Mouse (Mus musculus) cerebellum, adult 2 months (tissue): Measurements from ENCODE around the gene Arhgef3. TPM values are rescaled to one million over a fixed set of nuclear protein-coding genes. Genes with fewer than 3 reads are reported as not detected.

ENCODE experiments used
- DNase-seq, 2 experiments: peaks; one replicate each; pipeline ENCODE4 v3.0.0; 2021
- H3K27ac ChIP-seq: fragments of 200-500 bp; 2 replicates; pipeline ENCODE4 v1.5.1; 2012; ENCODE audit warnings: low read length, control low read depth, inconsistent platforms; ENCODE audit not compliant: insufficient read depth
- H3K27me3 ChIP-seq: fragments of 200-500 bp; 2 replicates; pipeline ENCODE4 v1.6.1; 2012; ENCODE audit warnings: inconsistent platforms, mild to moderate bottlenecking, low read length, moderate library complexity; ENCODE audit not compliant: control insufficient read depth, insufficient read depth
- H3K4me1 ChIP-seq: fragments of 200-500 bp; 2 replicates; pipeline ENCODE4 v1.6.1; 2011; ENCODE audit warnings: low read length; ENCODE audit not compliant: control insufficient read depth, insufficient read depth
- H3K4me3 ChIP-seq: fragments of 200-500 bp; replicated peaks from 2 replicates; pipeline ENCODE3; 2011; ENCODE audit warnings: mild to moderate bottlenecking, low read depth, low read length, control low read depth; ENCODE audit not compliant: insufficient read depth
- CTCF ChIP-seq: fragments of 200-500 bp; IDR thresholded peaks from 2 replicates; pipeline ENCODE4 v1.5.1; 2011; ENCODE audit warnings: low read depth, mild to moderate bottlenecking, control low read depth, low read length, moderate library complexity, borderline replicate concordance; ENCODE audit not compliant: insufficient read depth
- POLR2A ChIP-seq: fragments of 200-500 bp; IDR thresholded peaks from 2 replicates; pipeline ENCODE4 v1.6.1; 2011; ENCODE audit warnings: low read length, control low read depth, borderline replicate concordance; ENCODE audit not compliant: insufficient read depth
- WGBS: fragments of 180-500 bp; shearing (Covaris S2); methylation state at CpG from one replicate; pipeline ENCODE4 v1.1.7; 2018; 5-methylcytosine and 5-hydroxymethylcytosine counted together
- polyA plus RNA-seq: library from polyadenylated mRNA; depleted of rRNA; stranded (reverse); fragments of >200 nt; gene quantifications from 2 replicates; pipeline ENCODE4 v1.2.3, GENCODE M21; 2012

The Arhgef3 gene
- polyA plus RNA-seq, 1 experiment = 54.8 TPM

- H3K4me3 ChIP-seq = no peak overlapping the region
- 76% methylated on average over 7 of the region's 7 CpGs for WGBS
- no peak for TF ChIP-seq POLR2A
- TF ChIP-seq CTCF = no peak
- peaks cover 15% of the 10 kb centered on the region for H3K4me1 ChIP-seq
- H3K27me3 ChIP-seq = no peaks in the 10 kb centered on the region
- no peak for DNase-seq
- H3K27ac ChIP-seq = no peak overlapping the region
Observed at GRCm38 (mm10) chr14:27345051-27345885, 230.6 kb downstream of the Arhgef3 start.

- Histone ChIP-seq H3K27ac (no peak overlapping the region), H3K4me1 (peaks cover 17% of the 10 kb centered on the region), H3K27me3 (no peaks in the 10 kb centered on the region), H3K4me3 (no peak overlapping the region)
- no peak for DNase-seq
- no peak for TF ChIP-seq POLR2A
- WGBS = 38% methylated on average over 3 of the region's 3 CpGs
Observed at GRCm38 (mm10) chr14:27347224-27347623, 232.5 kb downstream of the Arhgef3 start.

GRCm38 (mm10) chr14:27347666-27348065 lies 233.0 kb downstream of the Arhgef3 start:
- peaks cover 15% of the 10 kb centered on the region for H3K4me1 ChIP-seq
- no peak overlapping the region for H3K27ac ChIP-seq
- H3K27me3 ChIP-seq = no peaks in the 10 kb centered on the region
- WGBS = 61% methylated on average over 5 of the region's 5 CpGs
- H3K4me3 ChIP-seq = no peak overlapping the region
- DNase-seq = no peak
- TF ChIP-seq CTCF = no peak
- TF ChIP-seq POLR2A = no peak

- Histone ChIP-seq H3K4me3 (no peak overlapping the region), H3K27ac (no peak overlapping the region), H3K27me3 (no peaks in the 10 kb centered on the region), H3K4me1 (peaks cover 18% of the 10 kb centered on the region)
- WGBS = 94% methylated on average over 2 of the region's 2 CpGs
- no peak for DNase-seq
- TF ChIP-seq POLR2A (no peak), CTCF (no peak)
Observed at GRCm38 (mm10) chr14:27348088-27348487, 233.4 kb downstream of the Arhgef3 start.

- H3K27me3 ChIP-seq = no peaks in the 10 kb centered on the region
- TF ChIP-seq POLR2A (no peak), CTCF (no peak)
- peaks cover 19% of the 10 kb centered on the region for H3K4me1 ChIP-seq
- 88% methylated on average over 4 of the region's 4 CpGs for WGBS
- DNase-seq = no peak
- no peak overlapping the region for H3K27ac ChIP-seq
- H3K4me3 ChIP-seq = no peak overlapping the region
Observed at GRCm38 (mm10) chr14:27348656-27349055, 234.0 kb downstream of the Arhgef3 start.

GRCm38 (mm10) chr14:27349120-27349519 lies 234.4 kb downstream of the Arhgef3 start:
- no peak for DNase-seq
- WGBS = 74% methylated on average over 3 of the region's 3 CpGs
- TF ChIP-seq CTCF = no peak
- TF ChIP-seq POLR2A = no peak
- Histone ChIP-seq H3K27ac (no peak overlapping the region), H3K27me3 (no peaks in the 10 kb centered on the region), H3K4me1 (peaks cover 19% of the 10 kb centered on the region), H3K4me3 (no peak overlapping the region)

- Histone ChIP-seq H3K27me3 (no peaks in the 10 kb centered on the region), H3K4me3 (no peak overlapping the region), H3K4me1 (peaks cover 19% of the 10 kb centered on the region), H3K27ac (no peak overlapping the region; the same call in 1 of the 2 replicates)
- 79% methylated on average over 17 of the region's 17 CpGs for WGBS
- TF ChIP-seq CTCF = no peak
- TF ChIP-seq POLR2A = no peak
- DNase-seq = no peak
Observed at GRCm38 (mm10) chr14:27349828-27350729, 235.4 kb downstream of the Arhgef3 start.

GRCm38 (mm10) chr14:27351051-27351475 lies 236.4 kb downstream of the Arhgef3 start:
- H3K4me1 ChIP-seq = peaks cover 23% of the 10 kb centered on the region
- no peak for TF ChIP-seq POLR2A
- TF ChIP-seq CTCF = no peak
- H3K27me3 ChIP-seq = no peaks in the 10 kb centered on the region
- H3K4me3 ChIP-seq = no peak overlapping the region
- 64% methylated on average over 5 of the region's 5 CpGs for WGBS
- peak overlapping the region; percentile 60; the same call in 1 of the 2 replicates for H3K27ac ChIP-seq
- DNase-seq = no peak
